Mouse (Mus musculus) ES-Bruce4 (cell line): ENCODE measurements around the gene Hist3h2ba.

Source experiments
- CTCF ChIP-seq: IDR thresholded peaks from one replicate; pipeline ENCODE4 v1.8.1; 2011; ENCODE audit warnings: low read depth, low read length
- EP300 ChIP-seq: IDR thresholded peaks from 2 replicates; pipeline ENCODE4 v1.6.1; 2011; ENCODE audit warnings: low read depth, low read length; ENCODE audit not compliant: insufficient read depth
- POLR2A ChIP-seq: IDR thresholded peaks from one replicate; pipeline ENCODE4 v1.8.1; 2011; ENCODE audit warnings: low read length; ENCODE audit not compliant: insufficient read depth

DNA sequence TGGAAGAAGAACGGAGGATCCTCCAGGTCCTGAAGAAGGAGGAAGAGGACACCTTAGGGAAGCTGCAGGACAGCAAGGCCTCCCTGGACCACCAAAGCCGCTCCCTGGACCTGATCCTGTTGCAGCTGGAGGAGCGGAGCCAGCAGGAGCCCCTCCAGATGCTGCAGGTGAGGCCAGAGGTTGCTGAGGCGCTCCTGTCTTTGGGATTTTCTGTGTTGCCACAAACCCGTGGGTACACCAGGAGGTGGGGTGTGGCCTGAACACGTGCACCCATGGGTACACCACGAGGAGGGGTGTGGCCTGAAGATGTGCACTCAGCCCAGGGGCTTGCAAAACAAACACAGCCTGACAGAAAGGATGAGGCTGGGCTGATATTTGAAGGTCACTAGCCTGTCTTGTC lies 19.8 kb downstream of the Hist3h2ba start:
- TF ChIP-seq EP300 (no peak), POLR2A (no peak), CTCF (no peak)
